Mouse (Mus musculus): ENCODE measurements around the gene Syn1. TPM values are rescaled to one million over a fixed set of nuclear protein-coding genes. Genes with fewer than 3 reads are reported as not detected.

The Syn1 gene
- 3.0 TPM for polyA plus RNA-seq (2014; fragmentation: Illumina TruSeq; extraction: RNeasy Lipid Tissue Mini Kit (QIAGEN cat#74804); ENCODE audit: low read depth, low replicate concordance)

GRCm38 (mm10) chrX:20920844-20921364, at the start of gene Syn1:
TSS of gene Syn1 (minus strand) at chrX:20921004.

GRCm38 (mm10) chrX:20961477-20962378, 40.9 kb upstream of the Syn1 start, which contains the start of gene Uxt:
TSS of gene Uxt (minus strand) at chrX:20962017.

GRCm38 (mm10) chrX:20950191-20950880, 29.5 kb upstream of the Syn1 start, which contains the start of gene Elk1:
TSS of gene Elk1 (minus strand) at chrX:20950608.

GRCm38 (mm10) chrX:20931364-20931763, 10.6 kb upstream of the Syn1 start, which contains the start of gene Cfp:
TSS of gene Cfp (minus strand) at chrX:20931555.

GRCm38 (mm10) chrX:20869962-20870513, 50.8 kb downstream of the Syn1 start, which contains the start of gene Timp1:
TSS of gene Timp1 (plus strand) at chrX:20870166.

Other genes with a start within 250 kb of the Syn1 start
- gene Cdk16, start 233.1 kb downstream of the Syn1 start, polyA plus RNA-seq (2014; fragmentation: Illumina TruSeq; extraction: RNeasy Lipid Tissue Mini Kit (QIAGEN cat#74804); ENCODE audit: low read depth, low replicate concordance): 23.7 TPM
- gene Usp11, start 217.1 kb downstream of the Syn1 start, polyA plus RNA-seq (2014; fragmentation: Illumina TruSeq; extraction: RNeasy Lipid Tissue Mini Kit (QIAGEN cat#74804); ENCODE audit: low read depth, low replicate concordance): 2.7 TPM
- 103 TPM for gene Araf, start 123.2 kb downstream of the Syn1 start, polyA plus RNA-seq (2014; fragmentation: Illumina TruSeq; extraction: RNeasy Lipid Tissue Mini Kit (QIAGEN cat#74804); ENCODE audit: low read depth, low replicate concordance)
- gene Timp1, start 50.8 kb downstream of the Syn1 start, polyA plus RNA-seq (2014; fragmentation: Illumina TruSeq; extraction: RNeasy Lipid Tissue Mini Kit (QIAGEN cat#74804); ENCODE audit: low read depth, low replicate concordance): not detected
- gene Cfp, start 10.6 kb upstream of the Syn1 start, polyA plus RNA-seq (2014; fragmentation: Illumina TruSeq; extraction: RNeasy Lipid Tissue Mini Kit (QIAGEN cat#74804); ENCODE audit: low read depth, low replicate concordance): 2.5 TPM
- gene Elk1, start 29.6 kb upstream of the Syn1 start, polyA plus RNA-seq (2014; fragmentation: Illumina TruSeq; extraction: RNeasy Lipid Tissue Mini Kit (QIAGEN cat#74804); ENCODE audit: low read depth, low replicate concordance): 7.0 TPM
- 22.0 TPM for gene Uxt, start 41.0 kb upstream of the Syn1 start, polyA plus RNA-seq (2014; fragmentation: Illumina TruSeq; extraction: RNeasy Lipid Tissue Mini Kit (QIAGEN cat#74804); ENCODE audit: low read depth, low replicate concordance)
- 69.1 TPM for gene Zfp182, start 141.3 kb upstream of the Syn1 start, polyA plus RNA-seq (2014; fragmentation: Illumina TruSeq; extraction: RNeasy Lipid Tissue Mini Kit (QIAGEN cat#74804); ENCODE audit: low read depth, low replicate concordance)
- gene Spaca5, start 147.4 kb upstream of the Syn1 start, polyA plus RNA-seq (2014; fragmentation: Illumina TruSeq; extraction: RNeasy Lipid Tissue Mini Kit (QIAGEN cat#74804); ENCODE audit: low read depth, low replicate concordance): not detected
- gene Zfp300, start 168.5 kb upstream of the Syn1 start, polyA plus RNA-seq (2014; fragmentation: Illumina TruSeq; extraction: RNeasy Lipid Tissue Mini Kit (QIAGEN cat#74804); ENCODE audit: low read depth, low replicate concordance): 2.0 TPM
- not detected for gene Ssxa1, start 194.8 kb upstream of the Syn1 start, polyA plus RNA-seq (2014; fragmentation: Illumina TruSeq; extraction: RNeasy Lipid Tissue Mini Kit (QIAGEN cat#74804); ENCODE audit: low read depth, low replicate concordance)